ENCODE assay signal across 27 mouse cellular contexts in the genomic region with DNA sequence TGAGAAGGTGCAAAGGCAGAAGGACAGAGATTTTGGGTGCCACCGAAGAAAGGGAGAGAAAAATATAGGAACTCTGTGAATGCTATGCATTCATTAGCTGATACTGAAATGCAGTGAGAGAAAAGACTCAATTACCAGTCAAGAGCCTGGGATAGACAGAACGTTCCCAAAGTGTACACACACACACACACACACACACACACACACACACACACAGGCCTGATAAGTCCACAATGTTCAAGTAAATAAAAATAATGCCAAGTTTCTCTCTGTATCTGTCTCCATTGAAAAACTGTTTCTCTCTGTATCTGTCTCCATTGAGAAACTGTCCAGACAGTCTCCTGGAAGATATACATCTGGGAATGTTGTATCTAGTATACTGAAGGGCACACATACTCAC.
DNase-seq lines count a peak whose midpoint lies in the region; ATAC-seq lines count a peak whose summit lies in the region.
"Had no signal": no experiment of that assay in that cellular context is flagged by ENCODE, and none has a peak within 500 bp of the region (broad histone marks: within the 10 kb centered on the region; RNA-seq: fewer than 3 reads in every experiment).

No protein-coding gene starts in this region.

- no peak for ATAC-seq in limb, embryonic 12.5 days (ENCODE audit: insufficient number of reproducible peaks, insufficient read depth, low FRiP score, low TSS enrichment, low read depth)
- no peak for ATAC-seq in neural tube, embryonic 13.5 days (ENCODE audit: low read depth)
- no peak for ATAC-seq in limb, embryonic 13.5 days (ENCODE audit: low FRiP score, low read depth)
- ATAC-seq in neural tube, embryonic 15.5 days (ENCODE audit: low FRiP score), result no peak
- ATAC-seq in monocyte, adult 5-6 weeks (replicated peaks; ENCODE audit: insufficient number of reproducible peaks, low FRiP score, low TSS enrichment, poor library complexity, severe bottlenecking), result no peak
- ATAC-seq: activated CD4-positive, CD25-positive, alpha-beta regulatory T cell, adult 4 months; CD4-positive, CD25-positive, alpha-beta regulatory T cell, adult 4 months; forebrain, embryonic 14.5 days; Patski had no signal

- no peak overlapping the region for H3K4me3 ChIP-seq in limb, embryonic 12.5 days (replicated peaks)
- no peak overlapping the region for H3K4me3 ChIP-seq in limb, embryonic 10.5 days
- no peak overlapping the region for H3K4me3 ChIP-seq in neural tube, embryonic 13.5 days
- H3K4me3 ChIP-seq in limb, embryonic 13.5 days, result no peak overlapping the region
- H3K4me3 ChIP-seq in neural tube, embryonic 15.5 days (replicated peaks), result no peak overlapping the region
- H3K4me3 ChIP-seq: embryonic facial prominence, embryonic 13.5 days; embryonic facial prominence, embryonic 15.5 days; erythroblast, embryonic 14.5 days; forebrain, embryonic 10.5 days; forebrain, embryonic 12.5 days had no signal

- DNase-seq in limb, embryonic 10.5 days (ENCODE audit: low spot score), result no peak
- no peak for DNase-seq in neural tube, embryonic 10.5 days (ENCODE audit: extremely low spot score, low spot score)
- no peak for DNase-seq in thymus, postnatal 25 days
- DNase-seq: adrenal gland, adult 2 months; adrenal gland, postnatal 25 days; cerebellum, adult 11 months; cerebellum, adult 18-20 months; cerebellum, adult 8-10 months; cerebellum, adult 9-11 months; cerebellum, postnatal 14 days; cerebellum, postnatal 36 days had no signal

- H3K9ac ChIP-seq in limb, embryonic 12.5 days (replicated peaks), result no peak overlapping the region
- no peak overlapping the region for H3K9ac ChIP-seq in neural tube, embryonic 13.5 days
- no peak overlapping the region for H3K9ac ChIP-seq in limb, embryonic 13.5 days
- H3K9ac ChIP-seq in neural tube, embryonic 15.5 days (replicated peaks), result no peak overlapping the region
- H3K9ac ChIP-seq: embryonic facial prominence, embryonic 13.5 days; embryonic facial prominence, embryonic 15.5 days; forebrain, embryonic 12.5 days had no signal

- no peaks in the 10 kb centered on the region for H3K36me3 ChIP-seq in limb, embryonic 12.5 days
- no peaks in the 10 kb centered on the region for H3K36me3 ChIP-seq in limb, embryonic 10.5 days
- no peaks in the 10 kb centered on the region for H3K36me3 ChIP-seq in neural tube, embryonic 13.5 days
- no peaks in the 10 kb centered on the region for H3K36me3 ChIP-seq in limb, embryonic 13.5 days
- H3K36me3 ChIP-seq in neural tube, embryonic 15.5 days, result no peaks in the 10 kb centered on the region
- H3K36me3 ChIP-seq: embryonic facial prominence, embryonic 13.5 days; embryonic facial prominence, embryonic 15.5 days; forebrain, embryonic 10.5 days; forebrain, embryonic 12.5 days; G1E had no signal

- H3K4me1 ChIP-seq in limb, embryonic 12.5 days (replicated peaks), result peaks cover 5% of the 10 kb centered on the region; the same call in 1 of the 2 replicates
- H3K4me1 ChIP-seq in limb, embryonic 10.5 days, result peaks cover 6% of the 10 kb centered on the region
- peaks cover 18% of the 10 kb centered on the region for H3K4me1 ChIP-seq in neural tube, embryonic 13.5 days (replicated peaks)
- peaks cover 16% of the 10 kb centered on the region for H3K4me1 ChIP-seq in limb, embryonic 13.5 days
- peaks cover 9% of the 10 kb centered on the region for H3K4me1 ChIP-seq in neural tube, embryonic 15.5 days
- H3K4me1 ChIP-seq: embryonic facial prominence, embryonic 13.5 days; embryonic facial prominence, embryonic 15.5 days; forebrain, embryonic 12.5 days had no signal

- WGBS in limb, embryonic 12.5 days, result 92% methylated on average over 2 of the region's 2 CpGs
- 94% methylated on average over 2 of the region's 2 CpGs for WGBS in limb, embryonic 10.5 days
- 70% methylated on average over 2 of the region's 2 CpGs for WGBS in neural tube, embryonic 13.5 days
- 69% methylated on average over 2 of the region's 2 CpGs for WGBS in limb, embryonic 13.5 days
- WGBS in neural tube, embryonic 15.5 days, result 48% methylated on average over 2 of the region's 2 CpGs

- peak overlapping the region; percentile 9; the same call in 1 of the 2 replicates for H3K27ac ChIP-seq in limb, embryonic 12.5 days
- H3K27ac ChIP-seq in limb, embryonic 10.5 days, result no peak overlapping the region
- H3K27ac ChIP-seq in neural tube, embryonic 13.5 days (replicated peaks), result 0 out of 2 replicates have a peak overlapping the region, but pooled peaks have one; percentile 14
- H3K27ac ChIP-seq in limb, embryonic 13.5 days, result peak overlapping the region; percentile 39; the same call in 1 of the 2 replicates
- H3K27ac ChIP-seq in neural tube, embryonic 15.5 days (replicated peaks), result 0 out of 2 replicates have a peak overlapping the region, but pooled peaks have one; percentile 33
- H3K27ac ChIP-seq: embryonic facial prominence, embryonic 13.5 days; embryonic facial prominence, embryonic 15.5 days; forebrain, embryonic 10.5 days; forebrain, embryonic 12.5 days had no signal

- H3K9me3 ChIP-seq in limb, embryonic 12.5 days, result no peaks in the 10 kb centered on the region
- no peaks in the 10 kb centered on the region for H3K9me3 ChIP-seq in limb, embryonic 10.5 days (replicated peaks)
- H3K9me3 ChIP-seq in neural tube, embryonic 13.5 days, result no peaks in the 10 kb centered on the region
- no peaks in the 10 kb centered on the region for H3K9me3 ChIP-seq in limb, embryonic 13.5 days
- no peaks in the 10 kb centered on the region for H3K9me3 ChIP-seq in neural tube, embryonic 15.5 days (replicated peaks)
- H3K9me3 ChIP-seq: embryonic facial prominence, embryonic 13.5 days; embryonic facial prominence, embryonic 15.5 days; forebrain, embryonic 10.5 days; forebrain, embryonic 12.5 days; G1E had no signal

- H3K27me3 ChIP-seq in limb, embryonic 12.5 days, result no peaks in the 10 kb centered on the region
- no peaks in the 10 kb centered on the region for H3K27me3 ChIP-seq in limb, embryonic 10.5 days (ENCODE audit: low read depth, poor library complexity, severe bottlenecking)
- no peaks in the 10 kb centered on the region for H3K27me3 ChIP-seq in neural tube, embryonic 13.5 days
- peaks cover 7% of the 10 kb centered on the region; the same call in 1 of the 2 replicates for H3K27me3 ChIP-seq in limb, embryonic 13.5 days
- H3K27me3 ChIP-seq in neural tube, embryonic 15.5 days (replicated peaks), result no peaks in the 10 kb centered on the region
- H3K27me3 ChIP-seq: CH12.LX; embryonic facial prominence, embryonic 13.5 days; embryonic facial prominence, embryonic 15.5 days; forebrain, embryonic 12.5 days; Patski had no signal

- H3K4me2 ChIP-seq in limb, embryonic 12.5 days, result no peak overlapping the region
- H3K4me2 ChIP-seq in neural tube, embryonic 13.5 days, result no peak overlapping the region
- no peak overlapping the region for H3K4me2 ChIP-seq in limb, embryonic 13.5 days (replicated peaks)
- H3K4me2 ChIP-seq in neural tube, embryonic 15.5 days, result no peak overlapping the region
- H3K4me2 ChIP-seq: embryonic facial prominence, embryonic 13.5 days; embryonic facial prominence, embryonic 15.5 days; forebrain, embryonic 12.5 days had no signal
